Mouse (Mus musculus): ENCODE results near the gene Rplp1. TPM values are rescaled to one million over a fixed set of nuclear protein-coding genes. Genes with fewer than 3 reads are reported as not detected.
A peak's percentile ranks its signal among the peaks of the same experiment; 100 is the strongest.

Gene Rplp1
- polyA plus RNA-seq, 1 experiment from 2014 or later = 1,371 TPM

DNA sequence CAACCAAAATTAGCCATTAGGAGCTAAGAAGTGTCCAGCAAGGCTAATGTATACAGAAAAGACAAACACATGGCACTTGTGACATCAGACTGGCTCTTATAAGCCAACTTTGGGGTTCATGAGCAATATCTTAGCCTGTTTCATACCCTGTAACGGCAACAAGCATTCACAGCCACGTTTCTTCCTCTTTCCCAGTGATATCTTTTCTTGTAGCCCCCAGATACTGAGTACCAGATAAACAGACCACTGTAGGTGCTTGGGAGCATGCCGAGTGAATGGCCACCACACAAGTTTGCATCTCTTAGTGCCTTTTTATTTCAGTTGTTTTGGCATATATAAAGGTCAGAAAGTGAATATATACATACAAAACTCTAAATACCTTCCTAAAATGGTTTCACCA lies 2.6 kb upstream of the Rplp1 start:
- H3K27ac ChIP-seq (ENCODE audit: low read length) = no peak overlapping the region
- WGBS = 91% methylated on average over 3 of the region's 3 CpGs
- no peak overlapping the region for H3K4me2 ChIP-seq (ENCODE audit: low read depth, low read length)
- H3K27me3 ChIP-seq (replicated peaks; ENCODE audit: control insufficient read depth, insufficient read depth, low read length) = no peaks in the 10 kb centered on the region
- H3K9me3 ChIP-seq (ENCODE audit: control insufficient read depth, low read length) = no peaks in the 10 kb centered on the region
- H3K4me3 ChIP-seq (ENCODE audit: low read length) = no peak overlapping the region
- H3K9ac ChIP-seq (ENCODE audit: low read depth, low read length) = no peak overlapping the region
- no peak for ATAC-seq
- H3K36me3 ChIP-seq (ENCODE audit: control insufficient read depth, insufficient read depth, low read length) = peaks cover 25% of the 10 kb centered on the region
- peaks cover 7% of the 10 kb centered on the region for H3K4me1 ChIP-seq (ENCODE audit: control insufficient read depth, insufficient read depth, low read length)

DNA sequence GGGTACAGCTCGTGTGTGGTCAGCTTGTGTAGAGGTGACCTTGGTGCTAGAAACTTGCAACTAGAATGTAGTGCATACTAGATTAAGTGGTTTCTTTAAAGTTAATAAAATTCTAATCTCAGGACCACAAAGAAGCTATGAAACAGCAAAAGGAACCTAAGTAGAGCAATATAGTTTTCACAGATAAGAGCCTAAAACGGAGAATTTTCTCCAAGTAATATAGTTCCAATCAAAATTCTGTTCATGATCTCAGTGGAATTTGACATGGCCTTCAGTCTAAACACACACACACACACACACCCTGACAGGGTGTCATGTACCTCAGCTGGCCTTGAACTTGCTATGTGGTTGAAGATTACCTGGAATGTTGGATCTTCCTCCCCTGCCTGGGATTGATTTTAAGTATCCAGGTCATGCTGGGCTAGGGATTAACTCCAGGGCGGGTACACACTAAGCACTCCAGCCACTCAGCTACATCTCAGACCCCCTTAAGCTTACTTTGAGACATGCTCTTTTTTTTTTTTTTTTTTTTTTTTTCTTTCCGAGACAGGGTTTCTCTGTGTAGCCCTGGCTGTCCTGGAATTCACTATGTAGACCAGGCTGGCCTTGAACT lies 1.2 kb upstream of the Rplp1 start:
- H3K27me3 ChIP-seq (replicated peaks; ENCODE audit: control insufficient read depth, insufficient read depth, low read length) = no peaks in the 10 kb centered on the region
- H3K4me2 ChIP-seq (ENCODE audit: low read depth, low read length) = peak overlapping the region; percentile 81
- H3K27ac ChIP-seq (ENCODE audit: low read length) = peak overlapping the region; percentile 99
- no peak for ATAC-seq
- H3K4me1 ChIP-seq (ENCODE audit: control insufficient read depth, insufficient read depth, low read length) = peaks cover 7% of the 10 kb centered on the region
- no peaks in the 10 kb centered on the region for H3K9me3 ChIP-seq (ENCODE audit: control insufficient read depth, low read length)
- peak overlapping the region; percentile 78 for H3K4me3 ChIP-seq (ENCODE audit: low read length)
- 40% methylated on average over 4 of the region's 4 CpGs for WGBS
- peaks cover 26% of the 10 kb centered on the region for H3K36me3 ChIP-seq (ENCODE audit: control insufficient read depth, insufficient read depth, low read length)
- H3K9ac ChIP-seq (ENCODE audit: low read depth, low read length) = peak overlapping the region; percentile 90; the same call in 1 of the 2 replicates

DNA sequence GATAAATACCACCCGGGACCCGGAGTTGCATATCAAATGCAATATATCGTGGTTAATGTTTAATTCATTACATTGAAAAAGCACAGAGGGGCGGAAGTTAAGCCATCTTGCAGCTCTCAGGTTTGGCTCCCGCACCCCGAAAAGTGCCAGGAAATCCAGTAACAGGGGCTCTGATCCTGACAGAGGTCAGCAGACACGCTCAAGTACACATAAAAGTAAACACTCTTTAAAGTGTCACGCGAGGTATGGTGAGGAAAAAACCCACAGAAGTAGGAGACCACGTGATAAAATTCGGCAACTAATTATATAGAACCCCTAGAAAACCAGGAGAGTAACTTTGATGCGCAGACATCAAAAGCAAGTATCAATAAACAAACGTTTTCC lies 567 bp upstream of the Rplp1 start:
- Histone ChIP-seq H3K4me3 (ENCODE audit: low read length) (peak overlapping the region; percentile 78), H3K9me3 (ENCODE audit: control insufficient read depth, low read length) (no peaks in the 10 kb centered on the region), H3K9ac (ENCODE audit: low read depth, low read length) (peak overlapping the region; percentile 90), H3K27ac (ENCODE audit: low read length) (peak overlapping the region; percentile 99), H3K27me3 (replicated peaks; ENCODE audit: control insufficient read depth, insufficient read depth, low read length) (no peaks in the 10 kb centered on the region), H3K4me2 (ENCODE audit: low read depth, low read length) (peak overlapping the region; percentile 81), H3K4me1 (ENCODE audit: control insufficient read depth, insufficient read depth, low read length) (peaks cover 7% of the 10 kb centered on the region), H3K36me3 (ENCODE audit: control insufficient read depth, insufficient read depth, low read length) (peaks cover 26% of the 10 kb centered on the region)
- WGBS = 2% methylated on average over 13 of the region's 13 CpGs
- no peak for ATAC-seq

DNA sequence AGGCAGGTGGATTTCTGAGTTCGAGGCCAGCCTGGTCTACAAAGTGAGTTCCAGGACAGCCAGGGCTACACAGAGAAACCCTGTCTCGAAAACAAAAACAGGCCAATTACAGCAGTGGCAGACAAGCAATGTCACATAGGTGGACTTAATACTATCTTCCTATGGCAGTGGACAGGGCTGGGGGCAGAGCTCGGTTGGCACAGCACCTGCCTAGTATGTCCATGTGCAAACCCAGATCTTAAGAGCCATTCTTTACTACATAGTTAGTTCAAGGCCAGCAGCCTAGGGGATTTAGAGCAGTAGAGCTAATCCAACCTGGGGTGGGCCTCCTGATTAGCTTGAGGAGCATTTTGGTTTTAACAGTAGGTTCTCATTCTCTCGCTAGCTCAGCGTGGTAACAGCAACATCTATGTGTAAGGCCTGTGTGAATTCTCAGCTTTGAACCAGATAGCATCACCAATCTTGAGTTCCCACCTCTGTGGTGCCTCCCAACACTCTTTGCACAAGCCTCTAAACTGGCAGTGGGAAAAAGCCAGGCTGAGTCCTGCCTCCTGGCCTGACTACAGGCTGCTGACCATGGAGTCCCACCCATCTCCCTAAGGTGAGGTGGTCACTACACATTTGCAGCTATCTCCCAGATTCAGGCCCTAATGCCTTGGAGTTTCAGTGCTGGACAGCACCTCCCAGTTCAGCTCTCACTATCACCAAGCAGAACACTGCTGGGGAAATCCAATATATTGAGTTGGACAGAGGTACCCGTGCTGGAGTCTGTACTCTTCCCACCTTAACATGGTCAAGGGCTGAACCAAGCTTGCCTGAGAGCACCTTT lies 2.8 kb downstream of the Rplp1 start:
- H3K9ac ChIP-seq (ENCODE audit: low read depth, low read length) = no peak overlapping the region
- H3K9me3 ChIP-seq (ENCODE audit: control insufficient read depth, low read length) = no peaks in the 10 kb centered on the region
- no peaks in the 10 kb centered on the region for H3K27me3 ChIP-seq (replicated peaks; ENCODE audit: control insufficient read depth, insufficient read depth, low read length)
- WGBS = 56% methylated on average over 6 of the region's 6 CpGs
- no peak for ATAC-seq
- H3K4me1 ChIP-seq (ENCODE audit: control insufficient read depth, insufficient read depth, low read length) = peaks cover 7% of the 10 kb centered on the region
- no peak overlapping the region for H3K4me3 ChIP-seq (ENCODE audit: low read length)
- no peak overlapping the region for H3K27ac ChIP-seq (ENCODE audit: low read length)
- H3K4me2 ChIP-seq (ENCODE audit: low read depth, low read length) = no peak overlapping the region
- H3K36me3 ChIP-seq (ENCODE audit: control insufficient read depth, insufficient read depth, low read length) = peaks cover 15% of the 10 kb centered on the region

DNA sequence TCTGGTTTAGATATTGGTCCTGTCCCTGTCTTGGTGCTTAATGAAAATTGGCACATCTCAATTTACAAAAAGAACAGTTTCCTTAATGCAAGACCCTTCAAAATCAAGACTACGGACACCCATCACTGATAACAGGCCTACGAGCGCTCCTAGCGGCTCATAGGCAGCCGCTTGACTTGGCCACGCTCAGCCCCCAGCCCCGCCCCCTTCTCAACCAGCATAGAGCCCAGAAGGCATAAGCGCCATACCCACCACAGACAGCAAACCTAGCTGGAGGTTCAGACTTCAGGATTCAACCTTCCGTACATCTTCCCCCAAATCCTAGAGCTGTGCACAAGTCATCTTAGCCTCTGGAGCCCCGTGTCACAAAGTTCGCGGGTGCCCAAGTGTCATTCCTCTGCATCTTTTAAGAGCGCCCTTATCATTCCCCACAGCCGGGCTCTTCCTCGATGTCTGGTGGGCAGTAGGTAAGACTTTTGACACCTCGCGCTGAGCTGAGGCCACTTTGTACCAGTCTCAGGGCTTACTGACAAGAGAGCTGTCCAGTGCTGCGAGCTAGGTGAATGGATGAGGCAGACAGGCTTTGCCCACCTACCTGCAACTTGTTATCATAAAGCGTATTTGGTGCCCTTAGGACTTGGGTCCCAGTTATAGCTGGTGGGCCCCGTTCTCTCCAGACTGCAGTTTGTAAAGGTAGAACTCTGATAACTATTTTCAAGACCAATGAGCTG lies 3.7 kb downstream of the Rplp1 start:
- H3K4me2 ChIP-seq (ENCODE audit: low read depth, low read length) = no peak overlapping the region
- no peak for ATAC-seq
- H3K9ac ChIP-seq (ENCODE audit: low read depth, low read length) = no peak overlapping the region
- no peak overlapping the region for H3K4me3 ChIP-seq (ENCODE audit: low read length)
- H3K27me3 ChIP-seq (replicated peaks; ENCODE audit: control insufficient read depth, insufficient read depth, low read length) = no peaks in the 10 kb centered on the region
- H3K27ac ChIP-seq (ENCODE audit: low read length) = no peak overlapping the region
- peaks cover 7% of the 10 kb centered on the region for H3K4me1 ChIP-seq (ENCODE audit: control insufficient read depth, insufficient read depth, low read length)
- peaks cover 15% of the 10 kb centered on the region for H3K36me3 ChIP-seq (ENCODE audit: control insufficient read depth, insufficient read depth, low read length)
- no peaks in the 10 kb centered on the region for H3K9me3 ChIP-seq (ENCODE audit: control insufficient read depth, low read length)
- WGBS = 44% methylated on average over 20 of the region's 20 CpGs

DNA sequence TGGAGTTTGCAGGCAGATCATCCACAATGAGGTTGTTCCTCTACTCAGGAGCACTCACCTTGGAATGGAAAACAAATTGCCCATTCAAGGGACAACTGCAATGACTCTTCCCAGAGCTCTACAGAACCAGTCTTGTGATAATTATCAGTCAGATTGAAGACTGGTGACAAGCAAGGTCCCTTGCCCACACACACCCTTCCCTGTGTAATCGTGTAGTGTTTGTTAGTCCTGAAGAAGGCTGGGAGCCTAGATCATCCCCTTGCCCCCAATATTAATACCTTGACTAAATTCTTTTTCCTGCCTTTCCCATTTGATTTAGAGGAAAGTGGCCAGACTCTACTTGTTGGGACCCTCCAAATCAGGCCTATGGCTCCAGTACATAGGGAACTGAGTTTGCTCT lies 4.7 kb downstream of the Rplp1 start:
- Histone ChIP-seq H3K4me3 (ENCODE audit: low read length) (no peak overlapping the region), H3K9ac (ENCODE audit: low read depth, low read length) (no peak overlapping the region), H3K27me3 (replicated peaks; ENCODE audit: control insufficient read depth, insufficient read depth, low read length) (no peaks in the 10 kb centered on the region), H3K4me2 (ENCODE audit: low read depth, low read length) (no peak overlapping the region), H3K27ac (ENCODE audit: low read length) (no peak overlapping the region), H3K4me1 (ENCODE audit: control insufficient read depth, insufficient read depth, low read length) (peaks cover 10% of the 10 kb centered on the region), H3K9me3 (ENCODE audit: control insufficient read depth, low read length) (no peaks in the 10 kb centered on the region), H3K36me3 (ENCODE audit: control insufficient read depth, insufficient read depth, low read length) (peaks cover 15% of the 10 kb centered on the region)
- ATAC-seq = no peak
- 67% methylated on average over 1 of the region's 1 CpGs for WGBS

DNA sequence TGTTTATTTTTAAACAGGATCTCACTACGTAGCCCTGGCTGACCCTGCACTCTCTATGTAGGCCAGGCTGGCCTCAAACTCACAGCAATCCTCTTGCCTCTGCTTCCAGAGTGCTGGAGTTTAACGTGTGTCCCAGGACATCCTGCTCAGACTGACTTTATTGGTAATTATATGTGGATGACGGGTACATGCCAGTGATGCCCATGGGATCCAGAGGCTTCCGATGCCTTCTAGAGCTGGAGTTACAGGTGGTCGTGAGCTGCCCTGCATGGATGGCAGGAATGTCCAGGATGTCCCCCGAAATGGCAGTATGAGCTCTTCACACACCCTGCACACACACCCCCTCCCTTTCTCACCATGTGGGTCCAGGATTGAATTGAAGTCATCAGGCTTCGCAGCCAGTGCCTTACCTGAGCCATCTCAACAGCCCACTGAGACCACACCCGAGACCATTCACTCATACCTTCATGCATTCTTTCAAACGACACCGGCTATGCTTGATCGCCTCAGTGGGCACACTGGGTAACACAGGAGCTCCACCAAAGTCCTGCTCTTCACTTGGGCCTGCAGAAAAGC lies 5.4 kb downstream of the Rplp1 start:
- Histone ChIP-seq H3K9ac (ENCODE audit: low read depth, low read length) (no peak overlapping the region), H3K36me3 (ENCODE audit: control insufficient read depth, insufficient read depth, low read length) (peaks cover 15% of the 10 kb centered on the region), H3K4me3 (ENCODE audit: low read length) (no peak overlapping the region), H3K27me3 (replicated peaks; ENCODE audit: control insufficient read depth, insufficient read depth, low read length) (no peaks in the 10 kb centered on the region), H3K4me1 (ENCODE audit: control insufficient read depth, insufficient read depth, low read length) (peaks cover 13% of the 10 kb centered on the region), H3K9me3 (ENCODE audit: control insufficient read depth, low read length) (no peaks in the 10 kb centered on the region), H3K27ac (ENCODE audit: low read length) (no peak overlapping the region), H3K4me2 (ENCODE audit: low read depth, low read length) (no peak overlapping the region)
- ATAC-seq = no peak
- WGBS = 88% methylated on average over 11 of the region's 11 CpGs

DNA sequence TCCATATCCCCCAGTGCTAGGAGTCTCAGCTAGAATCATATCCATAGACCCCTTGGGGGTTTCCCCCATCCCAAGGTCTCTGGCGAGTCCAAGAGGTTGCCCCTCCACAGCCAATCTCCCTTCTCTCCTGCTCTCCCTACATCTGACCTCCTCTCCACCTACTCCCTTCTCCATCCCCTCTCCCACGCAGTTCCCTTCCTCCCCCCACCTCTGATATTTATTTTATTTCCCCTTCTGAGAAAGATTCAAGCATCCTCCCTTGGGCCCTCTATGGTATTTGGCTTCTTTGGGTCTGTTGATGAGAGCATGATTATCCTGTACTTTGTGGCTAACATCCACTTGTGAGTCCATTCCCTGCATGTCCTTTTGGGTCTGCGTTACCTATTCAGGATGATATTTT lies 6.0 kb downstream of the Rplp1 start:
- H3K9ac ChIP-seq (ENCODE audit: low read depth, low read length) = no peak overlapping the region
- 72% methylated on average over 3 of the region's 3 CpGs for WGBS
- H3K9me3 ChIP-seq (ENCODE audit: control insufficient read depth, low read length) = no peaks in the 10 kb centered on the region

DNA sequence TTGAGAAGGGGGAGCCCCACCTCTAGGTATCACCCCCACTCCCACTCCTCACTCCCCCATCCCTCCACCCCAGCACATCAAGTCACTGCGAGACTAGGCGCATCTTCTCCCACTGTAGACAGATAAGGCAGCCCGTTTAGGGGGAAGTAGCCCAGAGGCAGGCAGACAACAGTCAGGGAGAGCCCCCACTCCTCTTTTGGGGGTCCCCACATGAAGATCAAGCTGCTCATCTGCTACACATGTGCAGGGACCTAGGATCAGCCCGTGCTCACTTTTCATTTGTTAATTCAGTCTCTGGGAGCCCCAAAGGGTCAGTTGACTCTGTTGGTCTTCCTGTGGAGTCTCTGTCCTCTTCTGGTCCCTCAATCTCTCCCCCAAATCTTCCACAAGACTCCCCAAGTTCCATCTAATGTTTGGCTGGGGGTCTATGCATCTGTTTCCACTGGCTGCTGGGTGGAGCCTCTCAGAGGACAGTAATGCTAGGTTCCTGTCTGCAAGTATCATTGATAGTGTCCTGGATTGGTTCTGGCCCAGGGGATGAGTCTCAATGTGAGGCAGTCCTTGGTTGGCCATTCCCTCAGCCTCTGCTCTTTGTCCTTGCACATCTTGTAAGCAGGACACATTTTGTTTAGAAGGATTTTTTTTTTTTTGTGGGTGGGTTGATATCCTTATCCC lies 6.6 kb downstream of the Rplp1 start:
- Histone ChIP-seq H3K4me2 (ENCODE audit: low read depth, low read length) (no peak overlapping the region), H3K27ac (ENCODE audit: low read length) (no peak overlapping the region), H3K4me1 (ENCODE audit: control insufficient read depth, insufficient read depth, low read length) (peaks cover 8% of the 10 kb centered on the region), H3K27me3 (replicated peaks; ENCODE audit: control insufficient read depth, insufficient read depth, low read length) (no peaks in the 10 kb centered on the region), H3K9ac (ENCODE audit: low read depth, low read length) (no peak overlapping the region), H3K36me3 (ENCODE audit: control insufficient read depth, insufficient read depth, low read length) (peaks cover 12% of the 10 kb centered on the region), H3K4me3 (ENCODE audit: low read length) (no peak overlapping the region), H3K9me3 (ENCODE audit: control insufficient read depth, low read length) (no peaks in the 10 kb centered on the region)
- ATAC-seq = no peak
- WGBS = 97% methylated on average over 4 of the region's 4 CpGs

More for the DNA sequence above, 6.0 kb downstream of the Rplp1 start:
- peaks cover 13% of the 10 kb centered on the region for H3K4me1 ChIP-seq (ENCODE audit: control insufficient read depth, insufficient read depth, low read length)
- H3K27me3 ChIP-seq (replicated peaks; ENCODE audit: control insufficient read depth, insufficient read depth, low read length) = no peaks in the 10 kb centered on the region
- H3K4me2 ChIP-seq (ENCODE audit: low read depth, low read length) = no peak overlapping the region
- no peak overlapping the region for H3K27ac ChIP-seq (ENCODE audit: low read length)
- H3K36me3 ChIP-seq (ENCODE audit: control insufficient read depth, insufficient read depth, low read length) = peaks cover 15% of the 10 kb centered on the region
- no peak overlapping the region for H3K4me3 ChIP-seq (ENCODE audit: low read length)
- no peak for ATAC-seq
